Mouse (Mus musculus): ENCODE results near the gene Gpr183. TPM values are rescaled to one million over a fixed set of nuclear protein-coding genes. Genes with fewer than 3 reads are reported as not detected.

Gene Gpr183
- polyA plus RNA-seq, 1 experiment from 2014 or later: 4.1 TPM

DNA sequence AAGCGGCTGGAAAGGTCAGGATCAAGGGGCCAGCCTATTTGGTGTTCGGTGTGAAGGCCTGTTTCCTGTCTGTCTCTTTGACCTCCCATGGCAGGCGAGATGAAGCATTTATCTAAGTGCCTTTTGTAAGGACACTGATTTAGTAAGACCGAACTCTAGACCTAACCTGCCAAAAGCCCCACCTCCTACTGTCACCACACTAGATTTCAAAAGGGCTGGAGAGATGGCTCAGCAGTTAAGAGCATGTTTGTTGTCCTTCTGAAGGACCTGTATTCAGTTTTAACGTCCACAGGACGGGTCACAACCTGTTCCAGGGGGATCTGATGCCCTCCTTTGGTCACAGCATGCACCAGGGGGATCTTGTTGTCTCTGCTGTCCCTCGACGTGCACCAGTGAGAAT, 28.1 kb downstream of the Gpr183 start:
- ATAC-seq (replicated peaks; ENCODE audit: low FRiP score): no peak
- no peak overlapping the region for H3K9ac ChIP-seq
- no peaks in the 10 kb centered on the region for H3K27me3 ChIP-seq
- WGBS: 70% methylated on average over 8 of the region's 8 CpGs
- H3K4me3 ChIP-seq (replicated peaks): no peak overlapping the region
- H3K4me1 ChIP-seq: no peaks in the 10 kb centered on the region
- H3K9me3 ChIP-seq (replicated peaks): no peaks in the 10 kb centered on the region
- H3K36me3 ChIP-seq: peaks cover 29% of the 10 kb centered on the region
- H3K4me2 ChIP-seq: no peak overlapping the region
- no peak overlapping the region for H3K27ac ChIP-seq

GRCm38 (mm10) chr14:121936356-121936755, 28.6 kb downstream of the Gpr183 start:
- H3K4me2 ChIP-seq: no peak overlapping the region
- H3K4me3 ChIP-seq (replicated peaks): no peak overlapping the region
- no peak for ATAC-seq (replicated peaks; ENCODE audit: low FRiP score)
- no peak overlapping the region for H3K9ac ChIP-seq
- no peaks in the 10 kb centered on the region for H3K27me3 ChIP-seq
- H3K27ac ChIP-seq: no peak overlapping the region
- no peaks in the 10 kb centered on the region for H3K9me3 ChIP-seq (replicated peaks)
- H3K36me3 ChIP-seq: peaks cover 29% of the 10 kb centered on the region
- 89% methylated on average over 4 of the region's 4 CpGs for WGBS
- 0 out of 2 replicates have a peak, but pooled peaks cover 3% of the 10 kb centered on the region for H3K4me1 ChIP-seq

GRCm38 (mm10) chr14:121934597-121934946, 30.4 kb downstream of the Gpr183 start:
- no peak overlapping the region for H3K4me2 ChIP-seq
- H3K9ac ChIP-seq: no peak overlapping the region
- 0 out of 2 replicates have a peak, but pooled peaks cover 3% of the 10 kb centered on the region for H3K4me1 ChIP-seq
- WGBS: 95% methylated on average over 5 of the region's 5 CpGs
- H3K27ac ChIP-seq: no peak overlapping the region
- H3K4me3 ChIP-seq (replicated peaks): no peak overlapping the region
- peaks cover 29% of the 10 kb centered on the region for H3K36me3 ChIP-seq
- H3K27me3 ChIP-seq: no peaks in the 10 kb centered on the region
- ATAC-seq (replicated peaks; ENCODE audit: low FRiP score): no peak
- H3K9me3 ChIP-seq (replicated peaks): no peaks in the 10 kb centered on the region

GRCm38 (mm10) chr14:121933906-121934596, 30.9 kb downstream of the Gpr183 start:
- no peak for ATAC-seq (replicated peaks; ENCODE audit: low FRiP score)
- H3K36me3 ChIP-seq: peaks cover 29% of the 10 kb centered on the region
- H3K4me1 ChIP-seq: 0 out of 2 replicates have a peak, but pooled peaks cover 3% of the 10 kb centered on the region
- H3K9me3 ChIP-seq (replicated peaks): no peaks in the 10 kb centered on the region
- WGBS: 84% methylated on average over 7 of the region's 7 CpGs
- no peak overlapping the region for H3K4me3 ChIP-seq (replicated peaks)
- no peak overlapping the region for H3K4me2 ChIP-seq
- no peak overlapping the region for H3K9ac ChIP-seq
- H3K27me3 ChIP-seq: no peaks in the 10 kb centered on the region
- no peak overlapping the region for H3K27ac ChIP-seq

GRCm38 (mm10) chr14:121932180-121932579, 32.8 kb downstream of the Gpr183 start:
- H3K36me3 ChIP-seq: peaks cover 29% of the 10 kb centered on the region
- 88% methylated on average over 4 of the region's 4 CpGs for WGBS
- no peak for ATAC-seq (replicated peaks; ENCODE audit: low FRiP score)

GRCm38 (mm10) chr14:121931594-121931993, 33.4 kb downstream of the Gpr183 start:
- no peaks in the 10 kb centered on the region for H3K27me3 ChIP-seq
- H3K4me2 ChIP-seq: no peak overlapping the region
- H3K4me1 ChIP-seq: 0 out of 2 replicates have a peak, but pooled peaks cover 3% of the 10 kb centered on the region
- H3K36me3 ChIP-seq: peaks cover 28% of the 10 kb centered on the region
- WGBS: 94% methylated on average over 3 of the region's 3 CpGs
- H3K9ac ChIP-seq: no peak overlapping the region
- no peak overlapping the region for H3K27ac ChIP-seq
- H3K9me3 ChIP-seq (replicated peaks): no peaks in the 10 kb centered on the region
- H3K4me3 ChIP-seq (replicated peaks): no peak overlapping the region
- ATAC-seq (replicated peaks; ENCODE audit: low FRiP score): no peak

More at GRCm38 (mm10) chr14:121932180-121932579, 32.8 kb downstream of the Gpr183 start:
- Histone ChIP-seq H3K9ac (no peak overlapping the region), H3K4me2 (no peak overlapping the region), H3K27ac (no peak overlapping the region), H3K4me3 (replicated peaks) (no peak overlapping the region), H3K27me3 (no peaks in the 10 kb centered on the region), H3K4me1 (0 out of 2 replicates have a peak, but pooled peaks cover 3% of the 10 kb centered on the region), H3K9me3 (replicated peaks) (no peaks in the 10 kb centered on the region)

GRCm38 (mm10) chr14:121930731-121931383, 34.1 kb downstream of the Gpr183 start:
- Histone ChIP-seq H3K9ac (no peak overlapping the region), H3K36me3 (peaks cover 20% of the 10 kb centered on the region), H3K4me1 (0 out of 2 replicates have a peak, but pooled peaks cover 3% of the 10 kb centered on the region), H3K27me3 (no peaks in the 10 kb centered on the region), H3K27ac (no peak overlapping the region), H3K4me3 (replicated peaks) (no peak overlapping the region), H3K4me2 (no peak overlapping the region), H3K9me3 (replicated peaks) (no peaks in the 10 kb centered on the region)
- 81% methylated on average over 7 of the region's 7 CpGs for WGBS
- no peak for ATAC-seq (replicated peaks; ENCODE audit: low FRiP score)

- no peak overlapping the region for H3K4me3 ChIP-seq (replicated peaks)
- H3K9ac ChIP-seq: no peak overlapping the region
- 78% methylated on average over 12 of the region's 12 CpGs for WGBS
- H3K4me1 ChIP-seq: 0 out of 2 replicates have a peak, but pooled peaks cover 3% of the 10 kb centered on the region
- no peaks in the 10 kb centered on the region for H3K27me3 ChIP-seq
- no peak overlapping the region for H3K4me2 ChIP-seq
- H3K27ac ChIP-seq: peak overlapping the region; percentile 46; the same call in 1 of the 2 replicates
- H3K9me3 ChIP-seq (replicated peaks): no peaks in the 10 kb centered on the region
- ATAC-seq (replicated peaks; ENCODE audit: low FRiP score): no peak
- H3K36me3 ChIP-seq: peaks cover 6% of the 10 kb centered on the region
Measured at GRCm38 (mm10) chr14:121929243-121929951, 35.6 kb downstream of the Gpr183 start.

GRCm38 (mm10) chr14:121928375-121929137, 36.4 kb downstream of the Gpr183 start:
- ATAC-seq (replicated peaks; ENCODE audit: low FRiP score): no peak
- 0 out of 2 replicates have a peak, but pooled peaks cover 3% of the 10 kb centered on the region for H3K4me1 ChIP-seq
- no peak overlapping the region for H3K9ac ChIP-seq
- WGBS: 68% methylated on average over 8 of the region's 8 CpGs
- peak overlapping the region; percentile 46; the same call in 1 of the 2 replicates for H3K27ac ChIP-seq
- H3K4me3 ChIP-seq (replicated peaks): no peak overlapping the region
- H3K36me3 ChIP-seq: no peaks in the 10 kb centered on the region
- H3K27me3 ChIP-seq: no peaks in the 10 kb centered on the region
- H3K9me3 ChIP-seq (replicated peaks): no peaks in the 10 kb centered on the region
- no peak overlapping the region for H3K4me2 ChIP-seq

DNA sequence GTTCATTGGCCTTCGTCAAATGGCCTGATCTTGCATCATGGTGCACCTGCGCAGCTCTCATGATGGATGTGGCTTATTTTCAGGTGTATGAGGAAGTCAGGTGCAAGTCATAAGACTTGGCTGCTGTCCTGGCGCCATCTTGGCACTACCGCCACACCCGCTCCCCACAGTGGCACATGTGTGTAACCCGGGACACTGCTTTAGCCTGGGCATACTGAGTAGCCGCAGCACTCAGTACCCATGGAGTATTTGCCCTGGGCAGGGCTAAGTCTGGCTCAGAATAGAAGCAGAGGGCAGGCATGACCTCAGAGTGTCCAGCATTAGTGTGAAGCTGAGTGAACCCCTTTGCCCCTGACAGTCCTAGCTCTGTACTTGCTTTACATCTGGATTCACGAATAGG, 37.5 kb downstream of the Gpr183 start:
- no peaks in the 10 kb centered on the region for H3K27me3 ChIP-seq
- 95% methylated on average over 8 of the region's 8 CpGs for WGBS
- no peaks in the 10 kb centered on the region for H3K9me3 ChIP-seq (replicated peaks)
- no peaks in the 10 kb centered on the region for H3K36me3 ChIP-seq
- ATAC-seq (replicated peaks; ENCODE audit: low FRiP score): no peak
- H3K4me2 ChIP-seq: no peak overlapping the region
- H3K9ac ChIP-seq: no peak overlapping the region
- 0 out of 2 replicates have a peak, but pooled peaks cover 6% of the 10 kb centered on the region for H3K4me1 ChIP-seq
- no peak overlapping the region for H3K4me3 ChIP-seq (replicated peaks)
- no peak overlapping the region for H3K27ac ChIP-seq

GRCm38 (mm10) chr14:121926901-121927300, 38.1 kb downstream of the Gpr183 start:
- Histone ChIP-seq H3K27me3 (no peaks in the 10 kb centered on the region), H3K4me2 (no peak overlapping the region), H3K4me3 (replicated peaks) (no peak overlapping the region), H3K27ac (no peak overlapping the region), H3K9me3 (replicated peaks) (no peaks in the 10 kb centered on the region), H3K36me3 (no peaks in the 10 kb centered on the region), H3K4me1 (0 out of 2 replicates have a peak, but pooled peaks cover 6% of the 10 kb centered on the region), H3K9ac (no peak overlapping the region)
- ATAC-seq (replicated peaks; ENCODE audit: low FRiP score): no peak
- 84% methylated on average over 6 of the region's 6 CpGs for WGBS
